Mouse (Mus musculus): ENCODE results near the gene Mok. TPM values are rescaled to one million over a fixed set of nuclear protein-coding genes. Genes with fewer than 3 reads are reported as not detected.

Mok gene
- polyA plus RNA-seq, 1 experiment = 11.1 TPM

DNA sequence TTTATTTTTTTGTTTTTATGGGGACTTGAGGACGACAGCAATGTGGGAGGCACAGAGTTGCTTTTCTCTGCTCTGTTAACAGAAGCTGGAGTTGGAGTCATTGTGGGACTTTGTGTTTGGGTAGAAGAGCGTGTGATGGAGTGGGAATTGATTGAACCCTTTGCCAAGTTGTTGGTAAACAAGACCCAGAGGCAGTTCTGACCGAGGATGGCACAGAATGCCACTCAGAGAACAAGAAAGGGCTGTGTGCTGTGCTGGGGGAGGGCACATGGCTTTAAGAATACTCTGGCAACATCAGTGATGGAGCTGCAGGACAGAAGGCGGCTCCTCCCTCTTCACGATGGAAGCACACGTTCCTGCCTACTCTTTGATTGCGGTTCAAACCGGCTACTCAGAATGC lies 59.6 kb downstream of the Mok start:
- peak; percentile 68 for DNase-seq (ENCODE audit: low read depth)

GRCm38 (mm10) chr12:110779296-110779695 lies 61.4 kb downstream of the Mok start:
- DNase-seq (ENCODE audit: low read depth) = no peak
- TF ChIP-seq CTCF (IDR thresholded peaks at IDR 0.05; ENCODE audit: borderline replicate concordance, extremely low read depth, insufficient read depth, insufficient read length) = no peak
- TF ChIP-seq POLR2A (IDR thresholded peaks at IDR 0.05; ENCODE audit: borderline replicate concordance, extremely low read depth, insufficient read depth, insufficient read length, poor library complexity, severe bottlenecking) = no peak

More for the DNA sequence above, 59.6 kb downstream of the Mok start:
- TF ChIP-seq CTCF (IDR thresholded peaks at IDR 0.05; ENCODE audit: borderline replicate concordance, extremely low read depth, insufficient read depth, insufficient read length) (no peak), POLR2A (IDR thresholded peaks at IDR 0.05; ENCODE audit: borderline replicate concordance, extremely low read depth, insufficient read depth, insufficient read length, poor library complexity, severe bottlenecking) (no peak)

GRCm38 (mm10) chr12:110777853-110778252 lies 62.9 kb downstream of the Mok start:
- peak; percentile 13 for DNase-seq (ENCODE audit: low read depth)
- no peak for TF ChIP-seq POLR2A (IDR thresholded peaks at IDR 0.05; ENCODE audit: borderline replicate concordance, extremely low read depth, insufficient read depth, insufficient read length, poor library complexity, severe bottlenecking)
- TF ChIP-seq CTCF (IDR thresholded peaks at IDR 0.05; ENCODE audit: borderline replicate concordance, extremely low read depth, insufficient read depth, insufficient read length) = no peak

DNA sequence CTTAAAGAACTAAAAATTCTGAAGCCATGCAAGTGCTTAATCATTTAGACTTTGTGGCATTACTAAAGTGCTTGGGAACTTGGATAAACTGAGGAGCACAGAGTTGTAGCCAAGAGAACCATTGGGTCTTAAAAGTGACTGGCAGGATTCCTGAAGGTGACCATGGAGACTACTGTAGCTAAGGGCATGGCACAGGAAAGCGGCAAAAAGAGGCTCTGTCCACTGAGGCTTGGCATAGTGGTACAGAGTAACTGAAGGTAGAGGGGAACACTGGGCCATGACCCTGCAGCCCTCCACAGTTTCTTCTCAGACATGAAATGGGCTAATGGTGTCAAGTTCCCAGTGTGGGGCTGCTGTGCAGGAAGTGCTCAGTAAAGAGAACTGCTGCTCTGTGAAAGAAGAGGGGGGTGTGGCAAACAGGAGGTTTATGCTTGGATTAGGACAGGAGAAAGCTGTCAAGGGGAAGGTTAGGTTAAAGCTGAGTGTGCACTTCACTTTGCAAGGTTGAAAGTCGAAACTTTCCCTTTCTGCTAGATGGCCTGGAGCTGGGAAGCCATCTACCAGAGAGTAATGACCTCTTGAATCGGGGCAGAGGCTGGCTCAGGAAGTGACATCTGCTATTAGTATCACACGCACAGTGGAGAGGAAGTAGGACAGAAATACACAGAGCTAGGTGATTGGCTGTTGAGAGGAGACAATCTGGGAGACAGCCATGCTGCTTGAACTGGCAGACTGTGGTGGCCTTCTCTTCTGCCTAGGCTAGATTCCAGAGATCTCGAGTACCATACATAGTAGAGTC lies 64.9 kb downstream of the Mok start:
- TF ChIP-seq POLR2A (IDR thresholded peaks at IDR 0.05; ENCODE audit: borderline replicate concordance, extremely low read depth, insufficient read depth, insufficient read length, poor library complexity, severe bottlenecking) (no peak), CTCF (IDR thresholded peaks at IDR 0.05; ENCODE audit: borderline replicate concordance, extremely low read depth, insufficient read depth, insufficient read length) (no peak)
- DNase-seq (ENCODE audit: low read depth) = peak; percentile 11

GRCm38 (mm10) chr12:110771961-110772360 lies 68.8 kb downstream of the Mok start:
- no peak for TF ChIP-seq CTCF (IDR thresholded peaks at IDR 0.05; ENCODE audit: borderline replicate concordance, extremely low read depth, insufficient read depth, insufficient read length)
- TF ChIP-seq POLR2A (IDR thresholded peaks at IDR 0.05; ENCODE audit: borderline replicate concordance, extremely low read depth, insufficient read depth, insufficient read length, poor library complexity, severe bottlenecking) = no peak
- no peak for DNase-seq (ENCODE audit: low read depth)

DNA sequence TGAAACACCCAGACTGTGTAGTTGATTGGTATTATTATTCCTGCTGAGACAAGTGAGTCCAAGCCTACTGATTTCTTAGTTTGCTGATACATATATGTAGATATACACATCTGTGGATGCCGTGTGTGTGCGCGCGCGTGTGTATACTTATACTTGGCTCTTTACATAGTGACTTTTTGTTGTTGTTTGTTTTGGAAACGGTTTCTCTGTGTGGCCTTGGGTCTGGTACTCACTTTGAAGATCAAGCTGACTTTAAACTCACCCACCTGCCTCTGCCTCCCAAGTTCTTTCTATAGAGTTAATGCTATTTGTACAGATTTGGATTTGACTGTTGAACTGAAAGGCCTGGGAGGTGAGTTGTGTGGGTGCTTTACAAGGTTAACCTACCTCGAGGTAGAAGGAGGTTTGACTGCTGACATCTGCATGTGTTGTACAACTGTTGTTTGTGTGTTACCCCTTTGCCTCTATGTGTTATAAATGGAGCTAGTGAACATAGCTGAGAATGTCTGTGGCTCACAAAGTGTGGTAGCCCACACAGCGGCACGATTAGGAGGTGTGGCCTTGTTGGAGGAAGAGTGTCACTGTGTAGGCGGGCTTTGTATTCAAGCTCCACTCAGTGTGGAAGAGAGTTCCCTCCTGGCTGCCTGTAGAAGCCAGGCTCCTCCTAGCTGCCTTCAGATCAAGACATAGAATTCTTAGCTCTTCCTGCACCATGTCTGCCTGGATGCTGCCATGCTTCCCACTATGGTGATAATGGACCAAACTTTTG lies 70.1 kb downstream of the Mok start:
- TF ChIP-seq CTCF (IDR thresholded peaks at IDR 0.05; ENCODE audit: borderline replicate concordance, extremely low read depth, insufficient read depth, insufficient read length) = no peak
- TF ChIP-seq POLR2A (IDR thresholded peaks at IDR 0.05; ENCODE audit: borderline replicate concordance, extremely low read depth, insufficient read depth, insufficient read length, poor library complexity, severe bottlenecking) = no peak
- no peak for DNase-seq (ENCODE audit: low read depth)

- TF ChIP-seq POLR2A (IDR thresholded peaks at IDR 0.05; ENCODE audit: borderline replicate concordance, extremely low read depth, insufficient read depth, insufficient read length, poor library complexity, severe bottlenecking) (no peak), CTCF (IDR thresholded peaks at IDR 0.05; ENCODE audit: borderline replicate concordance, extremely low read depth, insufficient read depth, insufficient read length) (no peak)
- no peak for DNase-seq (ENCODE audit: low read depth)
Measured at GRCm38 (mm10) chr12:110769660-110770297, 71.0 kb downstream of the Mok start.

- no peak for TF ChIP-seq CTCF (IDR thresholded peaks at IDR 0.05; ENCODE audit: borderline replicate concordance, extremely low read depth, insufficient read depth, insufficient read length)
- TF ChIP-seq POLR2A (IDR thresholded peaks at IDR 0.05; ENCODE audit: borderline replicate concordance, extremely low read depth, insufficient read depth, insufficient read length, poor library complexity, severe bottlenecking) = no peak
- peak; percentile 14 for DNase-seq (ENCODE audit: low read depth)
Measured at GRCm38 (mm10) chr12:110768562-110768961, 72.2 kb downstream of the Mok start.

DNA sequence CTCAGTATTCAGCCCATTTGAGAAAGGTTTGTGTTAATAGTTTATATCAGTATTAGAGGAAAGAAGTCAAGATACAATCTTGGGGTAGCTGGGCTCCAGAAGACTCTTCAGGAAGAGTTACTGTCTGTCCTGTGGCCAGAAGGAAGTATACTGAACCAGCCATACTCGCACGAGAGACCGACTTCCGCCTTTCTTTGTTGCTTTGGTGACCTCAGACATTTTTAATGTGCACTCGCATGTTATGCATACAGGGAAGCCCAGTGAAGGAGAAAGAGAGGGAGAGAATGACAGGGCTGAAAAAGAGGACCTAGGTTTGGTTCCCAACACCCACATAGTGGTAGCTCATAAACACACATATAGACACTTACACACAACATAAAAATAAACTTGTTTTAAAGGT lies 76.2 kb downstream of the Mok start:
- TF ChIP-seq POLR2A (IDR thresholded peaks at IDR 0.05; ENCODE audit: borderline replicate concordance, extremely low read depth, insufficient read depth, insufficient read length, poor library complexity, severe bottlenecking) (no peak), CTCF (IDR thresholded peaks at IDR 0.05; ENCODE audit: borderline replicate concordance, extremely low read depth, insufficient read depth, insufficient read length) (no peak)
- DNase-seq (ENCODE audit: low read depth) = no peak

DNA sequence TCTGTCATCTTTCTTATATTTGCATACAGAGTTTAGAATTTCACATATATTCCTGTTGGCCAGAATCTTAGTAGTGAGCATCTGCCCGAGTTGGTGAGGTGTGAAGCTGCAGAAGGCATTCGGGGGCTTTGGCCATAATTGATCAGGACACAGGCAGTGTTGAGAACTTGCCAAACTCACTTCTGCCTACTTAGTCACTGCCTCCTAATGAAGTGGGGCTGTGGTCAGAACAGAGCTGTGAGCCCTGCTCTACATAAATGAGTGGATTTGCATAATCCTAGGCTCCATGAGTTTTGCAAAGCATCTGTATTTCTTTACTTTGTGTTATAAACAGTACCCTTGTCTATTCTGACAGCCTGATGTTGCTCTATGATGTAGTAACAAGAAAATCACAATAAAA lies 78.4 kb downstream of the Mok start:
- DNase-seq (ENCODE audit: low read depth) = peak; percentile 71

GRCm38 (mm10) chr12:110758932-110759331 lies 81.8 kb downstream of the Mok start:
- DNase-seq (ENCODE audit: low read depth) = no peak
- TF ChIP-seq CTCF (IDR thresholded peaks at IDR 0.05; ENCODE audit: borderline replicate concordance, extremely low read depth, insufficient read depth, insufficient read length) (no peak), POLR2A (IDR thresholded peaks at IDR 0.05; ENCODE audit: borderline replicate concordance, extremely low read depth, insufficient read depth, insufficient read length, poor library complexity, severe bottlenecking) (no peak)

More for the DNA sequence above, 78.4 kb downstream of the Mok start:
- TF ChIP-seq CTCF (IDR thresholded peaks at IDR 0.05; ENCODE audit: borderline replicate concordance, extremely low read depth, insufficient read depth, insufficient read length) (no peak), POLR2A (IDR thresholded peaks at IDR 0.05; ENCODE audit: borderline replicate concordance, extremely low read depth, insufficient read depth, insufficient read length, poor library complexity, severe bottlenecking) (no peak)

Other genes starting within 250 kb of the Mok start
- 300 and 496 TPM in 2 replicates for gene Dync1h1, start 239.5 kb downstream of the Mok start, polyA plus RNA-seq (2012; rRNA removed)
- not detected in 2 replicates for gene 1700001K19Rik, start 158.3 kb downstream of the Mok start, polyA plus RNA-seq (2012; rRNA removed)
- gene Hsp90aa1, start 138.2 kb downstream of the Mok start, polyA plus RNA-seq (2012; rRNA removed) = 436 and 488 TPM in 2 replicates
- gene Wdr20, start 103.0 kb downstream of the Mok start, polyA plus RNA-seq (2012; rRNA removed) = 28.6 and 31.2 TPM in 2 replicates
- gene Zfp839, start 9.3 kb upstream of the Mok start, polyA plus RNA-seq (2012; rRNA removed) = 3.7 and 4.1 TPM in 2 replicates
- 70.0 and 78.0 TPM in 2 replicates for gene Cinp, start 48.2 kb upstream of the Mok start, polyA plus RNA-seq (2012; rRNA removed)
- gene Tecpr2, start 48.3 kb upstream of the Mok start, polyA plus RNA-seq (2012; rRNA removed) = 16.5 and 18.3 TPM in 2 replicates
- gene Ankrd9, start 138.1 kb upstream of the Mok start, polyA plus RNA-seq (2012; rRNA removed) = 8.5 and 12.1 TPM in 2 replicates
- gene Rcor1, start 198.4 kb upstream of the Mok start, polyA plus RNA-seq (2012; rRNA removed) = 14.9 and 19.1 TPM in 2 replicates